Mouse (Mus musculus) bone marrow, adult 2 months (tissue): Measurements from ENCODE around the gene Ndrg3. TPM values are rescaled to one million over a fixed set of nuclear protein-coding genes. Genes with fewer than 3 reads are reported as not detected.

Source experiments
- H3K27ac ChIP-seq: fragments of 200-500 bp; 2 replicates; pipeline ENCODE4 v1.5.1; 2012; ENCODE audit warnings: low read depth, mild to moderate bottlenecking, control low read depth, inconsistent platforms, low read length; ENCODE audit not compliant: control insufficient read depth, poor library complexity, insufficient read depth
- H3K4me1 ChIP-seq: fragments of 200-500 bp; 2 replicates; pipeline ENCODE4 v1.6.1; 2011; ENCODE audit warnings: low read length; ENCODE audit not compliant: control insufficient read depth, insufficient read depth
- H3K4me3 ChIP-seq: fragments of 200-500 bp; replicated peaks from 2 replicates; pipeline ENCODE3; 2011; ENCODE audit warnings: mild to moderate bottlenecking, low read depth, low read length, control low read depth; ENCODE audit not compliant: control insufficient read depth
- CTCF ChIP-seq: fragments of 200-500 bp; IDR thresholded peaks from 2 replicates; pipeline ENCODE4 v1.5.1; 2011; ENCODE audit warnings: low read length, control low read depth; ENCODE audit not compliant: control insufficient read depth, insufficient read depth
- POLR2A ChIP-seq: fragments of 200-500 bp; IDR thresholded peaks from 2 replicates; pipeline ENCODE4 v1.6.1; 2011; ENCODE audit warnings: low read depth, mild to moderate bottlenecking, control low read depth, low read length, borderline replicate concordance; ENCODE audit not compliant: control insufficient read depth
- WGBS: fragments of 180-500 bp; shearing (Covaris S2); methylation state at CpG from one replicate; pipeline ENCODE4 v1.1.7; 2018; 5-methylcytosine and 5-hydroxymethylcytosine counted together
- polyA plus RNA-seq: library from polyadenylated mRNA; stranded (reverse); fragments of >200 nt; gene quantifications from 2 replicates; pipeline ENCODE4 v1.2.4, GENCODE M21; 2011; ENCODE audit warnings: low replicate concordance; ENCODE audit not compliant: missing spikeins, insufficient read depth, insufficient read length

Ndrg3 gene
- polyA plus RNA-seq, 1 experiment, result 17.1 TPM

GRCm38 (mm10) chr2:156981291-156981690, 10.6 kb downstream of the Ndrg3 start:
- TF ChIP-seq CTCF (no peak), POLR2A (no peak)
- WGBS, result 77% methylated on average over 4 of the region's 4 CpGs
- H3K4me1 ChIP-seq, result no peaks in the 10 kb centered on the region
- H3K4me3 ChIP-seq, result no peak overlapping the region
- H3K27ac ChIP-seq, result no peak overlapping the region

- TF ChIP-seq CTCF (no peak), POLR2A (no peak)
- Histone ChIP-seq H3K4me3 (no peak overlapping the region), H3K27ac (no peak overlapping the region), H3K4me1 (no peaks in the 10 kb centered on the region)
- WGBS, result 69% methylated on average over 2 of the region's 2 CpGs
Observed at GRCm38 (mm10) chr2:156980059-156980458, 11.8 kb downstream of the Ndrg3 start.

GRCm38 (mm10) chr2:156976711-156977110, 15.1 kb downstream of the Ndrg3 start:
- no peak overlapping the region for H3K4me3 ChIP-seq
- no peaks in the 10 kb centered on the region for H3K4me1 ChIP-seq
- TF ChIP-seq POLR2A, result no peak
- TF ChIP-seq CTCF, result no peak
- H3K27ac ChIP-seq, result no peak overlapping the region

- no peaks in the 10 kb centered on the region for H3K4me1 ChIP-seq
- no peak overlapping the region for H3K4me3 ChIP-seq
- WGBS, result 38% methylated on average over 2 of the region's 2 CpGs
- no peak overlapping the region for H3K27ac ChIP-seq
- TF ChIP-seq CTCF (no peak), POLR2A (no peak)
Observed at GRCm38 (mm10) chr2:156974967-156975366, 16.9 kb downstream of the Ndrg3 start.

- WGBS, result 85% methylated on average over 5 of the region's 5 CpGs
- Histone ChIP-seq H3K4me3 (no peak overlapping the region), H3K27ac (no peak overlapping the region), H3K4me1 (no peaks in the 10 kb centered on the region)
- TF ChIP-seq POLR2A, result no peak
- TF ChIP-seq CTCF, result no peak
Observed at GRCm38 (mm10) chr2:156973316-156974100, 18.3 kb downstream of the Ndrg3 start.

GRCm38 (mm10) chr2:156970253-156970652, 21.6 kb downstream of the Ndrg3 start:
- Histone ChIP-seq H3K4me1 (no peaks in the 10 kb centered on the region; the same call in 1 of the 2 replicates), H3K4me3 (no peak overlapping the region), H3K27ac (no peak overlapping the region)
- WGBS, result 73% methylated on average over 7 of the region's 7 CpGs
- no peak for TF ChIP-seq CTCF
- no peak for TF ChIP-seq POLR2A

- Histone ChIP-seq H3K4me1 (no peaks in the 10 kb centered on the region; the same call in 1 of the 2 replicates), H3K27ac (no peak overlapping the region), H3K4me3 (no peak overlapping the region)
- WGBS, result 89% methylated on average over 4 of the region's 4 CpGs
- TF ChIP-seq CTCF (no peak), POLR2A (no peak)
Observed at GRCm38 (mm10) chr2:156968501-156968900, 23.4 kb downstream of the Ndrg3 start.

GRCm38 (mm10) chr2:156967388-156967787, 24.5 kb downstream of the Ndrg3 start:
- H3K4me1 ChIP-seq, result no peaks in the 10 kb centered on the region; the same call in 1 of the 2 replicates
- H3K27ac ChIP-seq, result no peak overlapping the region
- TF ChIP-seq POLR2A (no peak), CTCF (no peak)
- H3K4me3 ChIP-seq, result no peak overlapping the region
- 71% methylated on average over 6 of the region's 6 CpGs for WGBS

- TF ChIP-seq POLR2A, result no peak
- no peak for TF ChIP-seq CTCF
- Histone ChIP-seq H3K27ac (no peak overlapping the region), H3K4me1 (no peaks in the 10 kb centered on the region; the same call in 1 of the 2 replicates), H3K4me3 (no peak overlapping the region)
- 90% methylated on average over 7 of the region's 7 CpGs for WGBS
Observed at GRCm38 (mm10) chr2:156963891-156964290, 28.0 kb downstream of the Ndrg3 start.
